Mouse (Mus musculus) lung, embryonic 14.5 days (tissue): ENCODE measurements at regions not wholly inside any gene's neighbourhood (a gene's known extent, or its start where the extent isn't known, plus 50 kb on each side); places are given as distances from the start of the nearest gene placed in this dataset.

ENCODE experiments used
- ATAC-seq: fragments of 200-750 bp; cut with Nextera tagmentation; 2 replicates; pipeline ENCODE4 v1.8.0; 2017; ENCODE audit warnings: mild to moderate bottlenecking, moderate TSS enrichment, moderate library complexity; ENCODE audit not compliant: insufficient read depth
- DNase-seq: peaks from one replicate; pipeline ENCODE4 v3.0.0-alpha.2; 2015
- H3K27ac ChIP-seq: fragments of 300-500 bp; sonication (generic); 2 replicates; pipeline ENCODE4 v1.5.1; 2014; ENCODE audit warnings: low read depth, mild to moderate bottlenecking, moderate library complexity
- H3K27me3 ChIP-seq: fragments of 300-500 bp; sonication (generic); 2 replicates; pipeline ENCODE4 v1.6.1; 2014; ENCODE audit warnings: low read length, control low read depth; ENCODE audit not compliant: insufficient read depth
- H3K36me3 ChIP-seq: fragments of 300-500 bp; sonication (generic); 2 replicates; pipeline ENCODE4 v1.6.1; 2014; ENCODE audit warnings: control low read depth; ENCODE audit not compliant: insufficient read depth
- H3K4me1 ChIP-seq: fragments of 300-500 bp; sonication (generic); 2 replicates; pipeline ENCODE4 v1.6.1; 2014; ENCODE audit warnings: antibody characterized with exemption, control low read depth; ENCODE audit not compliant: insufficient read depth
- H3K4me2 ChIP-seq: fragments of 300-500 bp; sonication (generic); 2 replicates; pipeline ENCODE4 v1.6.1; 2014; ENCODE audit warnings: mild to moderate bottlenecking
- H3K4me3 ChIP-seq: fragments of 300-500 bp; sonication (generic); 2 replicates; pipeline ENCODE4 v1.5.1; 2014; ENCODE audit warnings: low read depth, low read length
- H3K9ac ChIP-seq: fragments of 300-500 bp; sonication (generic); 2 replicates; pipeline ENCODE4 v1.6.1; 2014
- H3K9me3 ChIP-seq: fragments of 300-500 bp; sonication (generic); 2 replicates; pipeline ENCODE4 v1.6.1; 2016; ENCODE audit warnings: low read depth, low read length, control low read depth
- CTCF ChIP-seq: IDR thresholded peaks from 2 replicates; pipeline ENCODE4 v1.5.1; 2016; ENCODE audit warnings: antibody characterized with exemption, low read depth
- WGBS: fragments of 180-500 bp; shearing (Covaris S2); extraction: QIAGEN DNeasy Blood & Tissue Kit; methylation state at CpG from one replicate; pipeline ENCODE4 v1.1.7; 2014; 5-methylcytosine and 5-hydroxymethylcytosine counted together

- TF ChIP-seq CTCF = no peak
- Histone ChIP-seq H3K9me3 (no peaks in the 10 kb centered on the region), H3K27me3 (no peaks in the 10 kb centered on the region), H3K4me1 (peaks cover 12% of the 10 kb centered on the region; the same call in 1 of the 2 replicates), H3K36me3 (no peaks in the 10 kb centered on the region), H3K9ac (no peak overlapping the region), H3K4me3 (no peak overlapping the region), H3K4me2 (no peak overlapping the region), H3K27ac (peak overlapping the region; percentile 13; the same call in 1 of the 2 replicates)
- DNase-seq (no peak), ATAC-seq (no peak)
- WGBS = 63% methylated on average over 9 of the region's 9 CpGs
Measured at GRCm38 (mm10) chr6:31077216-31077615, 118.3 kb upstream of the Klf14 start.

- no peaks in the 10 kb centered on the region for H3K27me3 ChIP-seq
- peak overlapping the region; percentile 13; the same call in 1 of the 2 replicates for H3K27ac ChIP-seq
- no peak overlapping the region for H3K9ac ChIP-seq
- WGBS = 40% methylated on average over 9 of the region's 9 CpGs
- no peak overlapping the region for H3K4me3 ChIP-seq
- ATAC-seq (no peak), DNase-seq (no peak)
- H3K9me3 ChIP-seq = no peaks in the 10 kb centered on the region
- H3K4me1 ChIP-seq = peaks cover 12% of the 10 kb centered on the region; the same call in 1 of the 2 replicates
- no peaks in the 10 kb centered on the region for H3K36me3 ChIP-seq
- TF ChIP-seq CTCF = no peak
- H3K4me2 ChIP-seq = no peak overlapping the region
Measured at GRCm38 (mm10) chr6:31077779-31078178, 118.9 kb upstream of the Klf14 start.

- no peaks in the 10 kb centered on the region for H3K9me3 ChIP-seq
- H3K4me1 ChIP-seq = peaks cover 11% of the 10 kb centered on the region; the same call in 1 of the 2 replicates
- TF ChIP-seq CTCF = no peak
- no peak overlapping the region for H3K4me2 ChIP-seq
- no peak overlapping the region for H3K9ac ChIP-seq
- WGBS = 50% methylated on average over 6 of the region's 6 CpGs
- no peak for DNase-seq
- no peaks in the 10 kb centered on the region for H3K36me3 ChIP-seq
- no peaks in the 10 kb centered on the region for H3K27me3 ChIP-seq
- no peak overlapping the region for H3K4me3 ChIP-seq
- peak overlapping the region; percentile 42; the same call in 1 of the 2 replicates for H3K27ac ChIP-seq
- no peak for ATAC-seq
Measured at GRCm38 (mm10) chr6:31078413-31078812, 119.5 kb upstream of the Klf14 start.

DNA sequence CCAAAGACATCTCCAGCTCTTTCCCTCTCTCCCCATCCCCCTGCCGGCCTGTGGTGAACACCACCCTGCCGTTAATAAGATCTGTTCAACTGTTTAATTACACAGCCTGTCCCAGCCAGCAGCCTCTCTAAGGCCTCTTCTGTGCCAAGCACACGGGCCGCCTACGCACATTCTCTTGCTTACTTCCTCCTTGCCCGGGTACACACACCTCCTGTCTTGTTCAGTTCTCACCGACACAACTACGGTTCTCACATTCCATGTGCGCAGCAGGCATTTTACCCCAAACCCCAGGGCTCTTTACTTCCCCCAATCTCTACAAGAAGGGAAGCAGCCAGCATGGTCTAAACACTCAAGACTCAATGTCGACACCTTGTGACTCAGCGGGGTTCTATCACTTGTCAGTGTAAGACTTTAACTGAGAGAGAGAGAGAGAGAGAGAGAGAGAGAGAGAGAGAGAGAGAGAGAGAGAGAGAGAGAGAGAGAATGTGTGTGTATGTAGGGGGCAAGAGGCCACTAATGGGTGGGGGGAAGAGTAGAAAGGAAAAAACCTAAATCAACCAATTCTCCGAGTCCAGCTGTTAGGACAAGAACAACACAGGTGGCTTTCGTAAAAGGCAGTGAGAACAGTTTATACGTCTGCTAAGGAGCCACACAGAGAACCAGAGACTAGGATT, 120.8 kb upstream of the Klf14 start:
- Histone ChIP-seq H3K36me3 (no peaks in the 10 kb centered on the region), H3K9ac (no peak overlapping the region), H3K9me3 (no peaks in the 10 kb centered on the region), H3K4me3 (no peak overlapping the region), H3K27ac (peak overlapping the region; percentile 42; the same call in 1 of the 2 replicates), H3K4me2 (no peak overlapping the region), H3K4me1 (peaks cover 9% of the 10 kb centered on the region; the same call in 1 of the 2 replicates), H3K27me3 (no peaks in the 10 kb centered on the region)
- no peak for TF ChIP-seq CTCF
- no peak for DNase-seq
- WGBS = 41% methylated on average over 14 of the region's 14 CpGs
- no peak for ATAC-seq

GRCm38 (mm10) chr6:31080279-31080678, 121.4 kb upstream of the Klf14 start:
- H3K9ac ChIP-seq = no peak overlapping the region
- TF ChIP-seq CTCF = no peak
- no peak overlapping the region for H3K27ac ChIP-seq
- WGBS = 53% methylated on average over 4 of the region's 4 CpGs
- no peak overlapping the region for H3K4me2 ChIP-seq
- H3K36me3 ChIP-seq = no peaks in the 10 kb centered on the region
- ATAC-seq (no peak), DNase-seq (no peak)
- no peaks in the 10 kb centered on the region for H3K9me3 ChIP-seq
- H3K4me1 ChIP-seq = peaks cover 9% of the 10 kb centered on the region; the same call in 1 of the 2 replicates
- no peak overlapping the region for H3K4me3 ChIP-seq
- H3K27me3 ChIP-seq = no peaks in the 10 kb centered on the region

- 79% methylated on average over 9 of the region's 9 CpGs for WGBS
- no peak for TF ChIP-seq CTCF
- H3K4me1 ChIP-seq = peaks cover 9% of the 10 kb centered on the region; the same call in 1 of the 2 replicates
Measured at GRCm38 (mm10) chr6:31080691-31081090, 121.8 kb upstream of the Klf14 start.

DNA sequence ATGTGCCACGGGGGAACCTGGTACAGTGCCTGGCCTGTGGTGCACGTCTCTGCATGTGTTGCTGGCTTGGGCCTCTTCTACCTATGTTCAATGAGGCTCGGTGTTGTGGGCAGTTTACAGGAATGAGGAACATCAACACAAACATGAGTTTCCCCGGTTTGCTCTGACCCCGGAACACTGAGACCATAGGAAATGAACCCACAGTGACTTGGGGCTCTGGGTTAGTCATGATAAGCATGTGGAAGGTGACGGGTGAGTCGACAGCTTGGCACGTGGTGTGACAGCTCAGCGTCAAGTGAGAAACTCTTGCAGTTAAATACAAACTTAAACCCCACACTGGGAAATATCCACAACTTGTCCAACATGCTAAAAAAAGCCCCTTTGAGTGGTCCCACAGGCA, 122.4 kb upstream of the Klf14 start:
- H3K27ac ChIP-seq = no peak overlapping the region
- no peak for ATAC-seq
- H3K9ac ChIP-seq = no peak overlapping the region
- no peak for DNase-seq
- H3K9me3 ChIP-seq = no peaks in the 10 kb centered on the region
- TF ChIP-seq CTCF = no peak
- no peak overlapping the region for H3K4me3 ChIP-seq
- H3K27me3 ChIP-seq = no peaks in the 10 kb centered on the region
- 66% methylated on average over 9 of the region's 9 CpGs for WGBS
- H3K4me2 ChIP-seq = no peak overlapping the region
- no peaks in the 10 kb centered on the region for H3K36me3 ChIP-seq
- H3K4me1 ChIP-seq = peaks cover 9% of the 10 kb centered on the region; the same call in 1 of the 2 replicates

More at GRCm38 (mm10) chr6:31080691-31081090, 121.8 kb upstream of the Klf14 start:
- H3K27ac ChIP-seq = no peak overlapping the region
- H3K4me2 ChIP-seq = no peak overlapping the region
- no peaks in the 10 kb centered on the region for H3K27me3 ChIP-seq
- H3K36me3 ChIP-seq = no peaks in the 10 kb centered on the region
- H3K4me3 ChIP-seq = no peak overlapping the region
- ATAC-seq = no peak
- H3K9ac ChIP-seq = no peak overlapping the region
- H3K9me3 ChIP-seq = no peaks in the 10 kb centered on the region
- no peak for DNase-seq
